Mouse (Mus musculus) small intestine, adult 2 months (tissue): Measurements from ENCODE around the gene Il7r.

Experiments
- CTCF ChIP-seq: fragments of 200-500 bp; IDR thresholded peaks from 2 replicates; pipeline ENCODE4 v1.5.1; 2012; ENCODE audit warnings: low read depth, mild to moderate bottlenecking, control low read depth, inconsistent platforms, low read length, moderate library complexity, mixed read lengths; ENCODE audit not compliant: insufficient replicate concordance, insufficient read length; ENCODE audit errors: extremely low read depth
- POLR2A ChIP-seq: fragments of 200-500 bp; IDR thresholded peaks from 2 replicates; pipeline ENCODE4 v1.6.1; 2012; ENCODE audit warnings: low read depth, mild to moderate bottlenecking, control low read depth, inconsistent platforms, low read length, moderate library complexity

GRCm38 (mm10) chr15:9564156-9564555 is 34.2 kb upstream of the Il7r start:
- no peak for TF ChIP-seq CTCF
- TF ChIP-seq POLR2A, result no peak
